Mouse (Mus musculus) CH12.LX (cell line): ENCODE measurements at regions not wholly inside any gene's neighbourhood (a gene's known extent, or its start where the extent isn't known, plus 50 kb on each side); places are given as distances from the start of the nearest gene placed in this dataset.

Experiments used
- E2F4 ChIP-seq: IDR thresholded peaks from 2 replicates; pipeline ENCODE4 v1.6.1; 2011; ENCODE audit warnings: low read depth, low read length, improper control_type of control experiment; ENCODE audit not compliant: insufficient replicate concordance
- MAX ChIP-seq: IDR thresholded peaks from 2 replicates; pipeline ENCODE4 v1.6.1; 2011; ENCODE audit warnings: low read length, improper control_type of control experiment
- RCOR1 ChIP-seq: conservative IDR thresholded peaks from 2 replicates; pipeline ENCODE4 v1.6.1; 2012; ENCODE audit warnings: low read depth, mild to moderate bottlenecking, inconsistent platforms, low read length, improper control_type of control experiment

DNA sequence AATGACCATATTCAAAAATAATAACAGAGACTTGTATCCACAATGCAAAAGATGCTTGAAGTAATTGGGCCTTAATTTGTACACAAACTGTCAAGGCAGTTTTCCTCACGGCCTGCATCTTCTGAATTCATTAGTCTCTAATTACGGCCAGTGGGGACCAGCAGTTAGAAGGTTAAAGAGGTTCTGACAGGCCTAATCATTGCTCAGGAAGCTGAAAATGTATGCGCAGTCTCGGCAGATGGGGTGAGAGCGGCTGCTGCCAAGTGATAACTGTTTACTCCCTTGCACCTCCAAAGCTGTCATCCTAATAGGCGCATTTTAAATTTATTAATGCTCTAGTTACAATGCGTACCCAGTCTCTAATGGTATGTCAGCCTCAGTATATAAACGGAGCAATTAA lies 163.5 kb upstream of the Prox1 start:
- TF ChIP-seq RCOR1: no peak
- TF ChIP-seq MAX: no peak
- no peak for TF ChIP-seq E2F4
